Mouse (Mus musculus): ENCODE measurements around the gene Cpm. TPM values are rescaled to one million over a fixed set of nuclear protein-coding genes. Genes with fewer than 3 reads are reported as not detected.

Cpm gene
- total RNA-seq, 1 experiment = 4.8 TPM

GRCm38 (mm10) chr10:117736573-117736972 is 107.3 kb downstream of the Cpm start:
- TF ChIP-seq CHD2 (IDR thresholded peaks at IDR 0.05; ENCODE audit: low read depth, low read length) (no peak), ZNF384 (IDR thresholded peaks at IDR 0.05; ENCODE audit: low read depth, low read length) (no peak), MAFK (IDR thresholded peaks at IDR 0.05; ENCODE audit: insufficient read depth, low read depth, low read length) (no peak), HCFC1 (IDR thresholded peaks at IDR 0.05; ENCODE audit: borderline replicate concordance, insufficient read depth, low read length) (no peak), ZC3H11A (IDR thresholded peaks at IDR 0.05; ENCODE audit: borderline replicate concordance, low read depth, low read length) (no peak)
- H3K9me3 ChIP-seq (ENCODE audit: control insufficient read depth, insufficient read depth, low read depth, low read length) = no peaks in the 10 kb centered on the region
- no peak overlapping the region for H3K9ac ChIP-seq (ENCODE audit: insufficient read depth, low read depth, low read length, poor library complexity, severe bottlenecking)
- H3K4me1 ChIP-seq (ENCODE audit: control insufficient read depth in 2 of 2, insufficient read depth in 2 of 2, low read length in 2 of 2, poor library complexity in 1 of 2) = peaks cover 0 to 10% of the 10 kb centered on the region in 2 experiments; a peak in 1 of 4 replicates
- in situ Hi-C loops (cut with MboI; ENCODE audit: low sequenced_read_pairs in 2 of 2, unreplicated experiment in 2 of 2) = no loop called here
- H3K27ac ChIP-seq (ENCODE audit: insufficient read depth, low read depth, low read length, poor library complexity, severe bottlenecking) = no peak overlapping the region
- H3K36me3 ChIP-seq (ENCODE audit: control insufficient read depth, insufficient read depth, low read length, poor library complexity, severe bottlenecking) = peaks cover 26% of the 10 kb centered on the region; the same call in 1 of the 2 replicates
- no peak overlapping the region for H3K4me3 ChIP-seq (ENCODE audit: insufficient read depth in 1 of 2, low read depth in 1 of 2, low read length in 2 of 2, poor library complexity in 1 of 2, severe bottlenecking in 1 of 2)
- no peak for DNase-seq (ENCODE audit: low read depth, low spot score)

Other genes starting within 250 kb of the Cpm start
- 116 and 129 TPM in 2 replicates for gene Cpsf6, start 249.5 kb upstream of the Cpm start, total RNA-seq (2012; rRNA removed)
- 145 and 178 TPM in 2 replicates for gene Mdm2, start 81.3 kb downstream of the Cpm start, total RNA-seq (2012; rRNA removed)
- gene Slc35e3, start 116.9 kb downstream of the Cpm start, total RNA-seq (2012; rRNA removed) = 16.3 and 22.8 TPM in 2 replicates
- gene Nup107, start 163.2 kb downstream of the Cpm start, total RNA-seq (2012; rRNA removed) = 70.7 and 80.8 TPM in 2 replicates
- gene Rap1b, start 216.5 kb downstream of the Cpm start, total RNA-seq (2012; rRNA removed) = 26.1 and 49.6 TPM in 2 replicates